Mouse (Mus musculus): ENCODE results near the gene Fancd2os. TPM values are rescaled to one million over a fixed set of nuclear protein-coding genes. Genes with fewer than 3 reads are reported as not detected.

Gene Fancd2os
- polyA plus RNA-seq, 1 experiment from 2014 or later: not detected

DNA sequence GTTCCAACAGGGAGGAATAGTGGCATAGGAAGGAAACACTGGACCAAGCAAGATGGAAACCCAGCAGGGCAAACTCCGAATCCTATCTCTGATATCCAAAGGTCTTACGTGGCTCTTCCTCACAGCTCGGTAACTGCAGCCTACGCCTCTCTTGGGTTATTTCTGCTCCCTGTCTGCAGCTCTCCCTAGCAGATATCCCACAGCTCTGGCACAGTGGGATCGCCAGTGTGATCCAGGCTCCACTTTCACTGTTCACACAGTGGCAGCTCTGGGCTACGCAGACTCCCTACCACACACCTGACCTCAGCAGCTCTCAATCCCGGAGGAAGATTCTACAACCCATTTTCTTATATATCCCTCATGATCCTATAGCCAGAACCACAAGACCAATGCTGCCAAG, 13.6 kb upstream of the Fancd2os start:
- Histone ChIP-seq H3K4me3 (ENCODE audit: low read depth, low read length) (no peak overlapping the region), H3K36me3 (ENCODE audit: control insufficient read depth, insufficient read depth, low read length) (peaks cover 12% of the 10 kb centered on the region), H3K27ac (ENCODE audit: low read depth, low read length) (no peak overlapping the region), H3K9ac (ENCODE audit: low read length) (no peak overlapping the region), H3K4me1 (ENCODE audit: control insufficient read depth, insufficient read depth, low read length) (no peaks in the 10 kb centered on the region), H3K9me3 (ENCODE audit: control insufficient read depth, low read length) (no peaks in the 10 kb centered on the region), H3K27me3 (ENCODE audit: control insufficient read depth, insufficient read depth, low read length) (no peaks in the 10 kb centered on the region), H3K4me2 (ENCODE audit: low read depth) (no peak overlapping the region)
- WGBS: 97% methylated on average over 7 of the region's 7 CpGs
- DNase-seq (ENCODE audit: low spot score) (no peak), ATAC-seq (ENCODE audit: insufficient read depth, low FRiP score, low TSS enrichment) (no peak)

DNA sequence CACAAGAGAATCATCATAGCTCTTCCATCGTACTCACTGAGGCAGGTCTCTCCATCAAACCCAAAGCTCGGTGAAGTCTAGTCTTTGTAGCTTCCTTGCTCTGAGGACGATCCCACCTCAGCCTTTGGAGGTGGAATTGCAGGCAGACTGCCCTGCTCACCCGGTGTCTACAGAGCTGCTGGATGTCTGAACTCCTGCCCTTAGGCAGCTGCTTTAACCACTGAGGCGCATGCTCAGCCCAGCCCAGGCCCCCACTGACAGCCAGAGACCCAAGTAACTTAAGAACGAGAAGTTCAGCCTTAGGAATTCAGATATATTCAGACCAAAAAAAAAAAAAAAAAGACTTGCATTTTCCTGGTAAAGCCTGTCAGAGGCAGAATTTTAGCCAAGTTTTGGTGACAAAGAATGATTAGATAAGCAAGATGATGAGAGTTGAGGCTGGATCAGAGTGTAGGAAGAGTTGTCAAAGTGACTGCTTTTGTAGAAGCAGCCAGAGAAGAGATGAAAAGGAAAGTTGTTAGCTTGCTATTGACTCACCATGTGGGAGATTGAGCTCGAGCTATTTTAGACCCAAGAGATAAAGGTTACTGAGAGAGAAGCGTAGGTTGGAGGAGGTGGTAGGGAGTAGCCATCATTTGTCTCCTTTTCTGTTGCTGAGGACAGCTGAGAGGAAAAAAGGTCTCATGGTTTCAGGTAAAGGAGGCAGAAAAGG, 11.9 kb upstream of the Fancd2os start:
- 91% methylated on average over 8 of the region's 8 CpGs for WGBS
- no peak for DNase-seq (ENCODE audit: low spot score)
- H3K27me3 ChIP-seq (ENCODE audit: control insufficient read depth, insufficient read depth, low read length): no peaks in the 10 kb centered on the region
- peaks cover 12% of the 10 kb centered on the region for H3K36me3 ChIP-seq (ENCODE audit: control insufficient read depth, insufficient read depth, low read length)
- no peaks in the 10 kb centered on the region for H3K9me3 ChIP-seq (ENCODE audit: control insufficient read depth, low read length)
- no peaks in the 10 kb centered on the region for H3K4me1 ChIP-seq (ENCODE audit: control insufficient read depth, insufficient read depth, low read length)
- no peak for ATAC-seq (ENCODE audit: insufficient read depth, low FRiP score, low TSS enrichment)
- no peak overlapping the region for H3K4me2 ChIP-seq (ENCODE audit: low read depth)
- H3K9ac ChIP-seq (ENCODE audit: low read length): no peak overlapping the region
- no peak overlapping the region for H3K4me3 ChIP-seq (ENCODE audit: low read depth, low read length)
- H3K27ac ChIP-seq (ENCODE audit: low read depth, low read length): no peak overlapping the region

DNA sequence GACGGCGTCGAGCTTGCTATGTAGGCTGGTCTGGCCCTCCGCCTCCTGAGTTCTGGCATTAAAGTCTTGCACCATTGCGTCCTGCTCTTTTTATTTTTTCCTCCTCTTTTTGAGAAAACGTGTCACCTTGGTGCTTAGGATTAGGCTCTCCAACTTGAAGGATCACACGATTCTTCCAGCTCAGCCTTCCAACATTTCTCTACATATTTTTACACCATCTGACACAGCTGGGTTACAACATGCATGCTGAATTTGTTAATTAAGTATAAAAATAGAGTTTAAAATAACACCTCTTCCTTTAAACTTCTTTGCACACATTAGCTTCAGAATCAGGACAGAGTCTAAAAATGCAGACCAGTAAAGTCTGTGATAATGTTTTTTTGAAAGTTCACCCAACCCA, 8.8 kb upstream of the Fancd2os start:
- no peak overlapping the region for H3K9ac ChIP-seq (ENCODE audit: low read length)
- ATAC-seq (ENCODE audit: insufficient read depth, low FRiP score, low TSS enrichment) (no peak), DNase-seq (ENCODE audit: low spot score) (no peak)
- H3K4me1 ChIP-seq (ENCODE audit: control insufficient read depth, insufficient read depth, low read length): peaks cover 9% of the 10 kb centered on the region; the same call in 1 of the 2 replicates
- H3K27me3 ChIP-seq (ENCODE audit: control insufficient read depth, insufficient read depth, low read length): no peaks in the 10 kb centered on the region
- no peak overlapping the region for H3K27ac ChIP-seq (ENCODE audit: low read depth, low read length)
- H3K4me2 ChIP-seq (ENCODE audit: low read depth): no peak overlapping the region
- H3K4me3 ChIP-seq (ENCODE audit: low read depth, low read length): no peak overlapping the region
- WGBS: 93% methylated on average over 7 of the region's 7 CpGs
- no peaks in the 10 kb centered on the region for H3K36me3 ChIP-seq (ENCODE audit: control insufficient read depth, insufficient read depth, low read length)
- no peaks in the 10 kb centered on the region for H3K9me3 ChIP-seq (ENCODE audit: control insufficient read depth, low read length)

DNA sequence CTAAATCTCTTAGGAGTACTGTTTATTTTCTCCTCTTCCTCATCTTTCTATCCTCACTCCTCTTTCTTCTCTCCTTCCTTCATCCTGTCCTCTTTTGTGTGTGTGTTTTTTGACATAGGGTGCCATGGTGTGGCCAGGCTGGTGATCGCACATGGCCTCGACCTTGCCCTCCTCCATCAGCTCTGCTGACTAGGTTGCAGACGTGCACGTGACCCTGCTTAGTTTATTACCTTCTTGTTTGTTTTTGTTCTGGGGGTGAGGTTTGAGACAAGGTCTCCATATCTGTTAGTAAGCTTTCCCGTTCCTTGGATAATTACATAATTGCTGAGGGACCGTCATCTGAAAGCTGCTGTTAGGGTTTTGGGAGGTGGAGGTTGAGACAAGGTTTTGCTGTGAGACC, 8.4 kb upstream of the Fancd2os start:
- DNase-seq (ENCODE audit: low spot score) (no peak), ATAC-seq (ENCODE audit: insufficient read depth, low FRiP score, low TSS enrichment) (no peak)
- Histone ChIP-seq H3K4me3 (ENCODE audit: low read depth, low read length) (no peak overlapping the region), H3K9ac (ENCODE audit: low read length) (no peak overlapping the region), H3K4me1 (ENCODE audit: control insufficient read depth, insufficient read depth, low read length) (peaks cover 9% of the 10 kb centered on the region; the same call in 1 of the 2 replicates), H3K9me3 (ENCODE audit: control insufficient read depth, low read length) (no peaks in the 10 kb centered on the region), H3K4me2 (ENCODE audit: low read depth) (no peak overlapping the region), H3K27me3 (ENCODE audit: control insufficient read depth, insufficient read depth, low read length) (no peaks in the 10 kb centered on the region), H3K27ac (ENCODE audit: low read depth, low read length) (no peak overlapping the region), H3K36me3 (ENCODE audit: control insufficient read depth, insufficient read depth, low read length) (no peaks in the 10 kb centered on the region)
- WGBS: 83% methylated on average over 6 of the region's 6 CpGs

DNA sequence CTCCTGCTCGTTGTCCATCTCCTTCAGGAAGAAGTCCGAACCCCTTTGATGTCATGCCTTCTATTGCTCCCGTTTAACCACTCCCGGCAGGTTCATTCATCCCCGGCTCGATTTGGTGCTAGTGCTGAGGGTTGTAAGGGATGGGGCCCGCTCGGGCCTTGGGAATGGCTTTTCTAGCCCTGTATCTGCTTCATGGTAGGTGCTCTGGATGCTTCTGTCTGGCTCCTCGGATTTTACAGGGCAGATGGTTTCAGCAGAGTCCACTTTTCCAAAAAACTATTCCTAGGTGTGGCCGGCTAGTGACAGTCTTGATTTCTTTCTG, 4.7 kb upstream of the Fancd2os start:
- DNase-seq (ENCODE audit: low spot score): no peak
- no peak; the same call in 1 of the 2 replicates for ATAC-seq (ENCODE audit: insufficient read depth, low FRiP score, low TSS enrichment)
- no peaks in the 10 kb centered on the region for H3K9me3 ChIP-seq (ENCODE audit: control insufficient read depth, low read length)
- no peaks in the 10 kb centered on the region for H3K27me3 ChIP-seq (ENCODE audit: control insufficient read depth, insufficient read depth, low read length)
- H3K27ac ChIP-seq (ENCODE audit: low read depth, low read length): peak overlapping the region; percentile 75
- H3K4me2 ChIP-seq (ENCODE audit: low read depth): peak overlapping the region; percentile 69
- H3K4me1 ChIP-seq (ENCODE audit: control insufficient read depth, insufficient read depth, low read length): peaks cover 9% of the 10 kb centered on the region; the same call in 1 of the 2 replicates
- H3K9ac ChIP-seq (ENCODE audit: low read length): peak overlapping the region; percentile 94
- 5% methylated on average over 10 of the region's 10 CpGs for WGBS
- H3K4me3 ChIP-seq (ENCODE audit: low read depth, low read length): peak overlapping the region; percentile 97
- H3K36me3 ChIP-seq (ENCODE audit: control insufficient read depth, insufficient read depth, low read length): no peaks in the 10 kb centered on the region

DNA sequence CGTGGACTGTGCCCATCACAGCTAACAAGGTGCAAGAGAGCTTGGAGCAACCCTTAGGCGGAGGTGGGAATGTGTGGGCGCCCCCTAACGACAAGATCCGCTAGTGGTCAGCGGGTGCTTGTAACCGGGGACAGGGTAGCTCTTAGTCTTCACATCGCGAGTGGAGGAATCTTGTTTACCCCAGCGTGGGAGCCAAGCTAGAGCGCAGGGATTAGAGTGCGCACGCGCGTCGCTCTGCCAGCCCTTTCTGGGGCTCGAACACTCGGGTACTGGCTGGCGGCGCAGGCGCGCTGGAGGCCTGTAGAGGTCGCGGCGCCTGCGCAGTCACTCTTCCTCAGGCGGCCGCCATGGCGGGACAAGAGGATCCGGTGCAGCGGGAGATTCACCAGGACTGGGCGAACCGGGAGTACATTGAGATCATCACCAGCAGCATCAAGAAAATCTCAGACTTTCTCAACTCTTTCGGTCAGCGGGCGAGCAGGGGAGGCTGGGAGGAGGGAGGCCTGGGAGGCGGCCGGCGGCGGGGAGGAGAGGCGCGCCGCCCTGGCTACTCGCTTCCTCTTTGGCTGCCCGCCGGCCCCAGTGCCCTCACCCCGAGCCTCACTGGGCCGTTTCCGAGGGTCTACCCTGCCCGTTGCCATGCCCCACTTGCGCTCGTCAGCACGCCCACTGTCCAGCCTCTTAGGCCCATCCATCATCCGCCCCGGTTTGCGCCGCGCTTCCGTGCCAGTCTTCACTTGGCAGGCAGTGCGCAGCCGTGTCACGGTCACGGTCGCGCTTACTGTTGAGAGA, 4.1 kb upstream of the Fancd2os start, which contains the start of gene Brk1:
Gene Brk1, plus strand, starts transcription at position 341 of the 792 bp plus-strand sequence.
- Histone ChIP-seq H3K9me3 (ENCODE audit: control insufficient read depth, low read length) (no peaks in the 10 kb centered on the region), H3K27ac (ENCODE audit: low read depth, low read length) (peak within 1 kb of the TSS; percentile 75), H3K4me3 (ENCODE audit: low read depth, low read length) (peak within 1 kb of the TSS; percentile 97), H3K9ac (ENCODE audit: low read length) (peak within 1 kb of the TSS; percentile 94), H3K4me2 (ENCODE audit: low read depth) (peak within 1 kb of the TSS; percentile 69), H3K4me1 (ENCODE audit: control insufficient read depth, insufficient read depth, low read length) (peaks cover 9% of the 10 kb centered on the region; the same call in 1 of the 2 replicates), H3K27me3 (ENCODE audit: control insufficient read depth, insufficient read depth, low read length) (no peaks in the 10 kb centered on the region), H3K36me3 (ENCODE audit: control insufficient read depth, insufficient read depth, low read length) (no peaks in the 10 kb centered on the region)
- peak; percentile 84 for ATAC-seq (ENCODE audit: insufficient read depth, low FRiP score, low TSS enrichment)
- peak; percentile 91 for DNase-seq (ENCODE audit: low spot score)
- under 1% methylated on average over 59 of the region's 65 CpGs for WGBS

DNA sequence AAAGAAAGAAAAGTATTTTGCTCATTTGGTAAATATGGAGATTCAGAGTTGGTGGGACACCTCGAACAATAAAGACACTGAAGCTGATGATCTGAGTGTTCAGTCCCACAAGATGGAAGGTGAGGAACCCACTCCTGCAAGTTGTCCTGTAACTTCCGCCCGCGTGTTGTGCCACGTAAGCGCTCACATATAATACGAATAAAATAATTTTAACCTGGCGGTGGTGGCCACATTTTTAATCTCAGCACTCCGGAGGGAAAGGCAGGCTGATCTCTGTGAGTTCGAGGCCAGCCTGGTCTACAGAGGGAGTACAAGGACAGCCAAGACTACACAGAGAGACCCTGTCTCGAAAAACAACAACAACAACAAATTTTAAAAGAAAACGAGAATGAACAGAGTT, 3.5 kb upstream of the Fancd2os start:
- peak; percentile 13 for DNase-seq (ENCODE audit: low spot score)
- WGBS: 48% methylated on average over 12 of the region's 12 CpGs
- peaks cover 9% of the 10 kb centered on the region; the same call in 1 of the 2 replicates for H3K4me1 ChIP-seq (ENCODE audit: control insufficient read depth, insufficient read depth, low read length)
- 0 out of 2 replicates have a peak, but pooled peaks have one; percentile 4 for ATAC-seq (ENCODE audit: insufficient read depth, low FRiP score, low TSS enrichment)
- no peaks in the 10 kb centered on the region for H3K36me3 ChIP-seq (ENCODE audit: control insufficient read depth, insufficient read depth, low read length)
- H3K9me3 ChIP-seq (ENCODE audit: control insufficient read depth, low read length): no peaks in the 10 kb centered on the region
- peak overlapping the region; percentile 69 for H3K4me2 ChIP-seq (ENCODE audit: low read depth)
- H3K9ac ChIP-seq (ENCODE audit: low read length): peak overlapping the region; percentile 94
- H3K4me3 ChIP-seq (ENCODE audit: low read depth, low read length): peak overlapping the region; percentile 97
- no peaks in the 10 kb centered on the region for H3K27me3 ChIP-seq (ENCODE audit: control insufficient read depth, insufficient read depth, low read length)
- no peak overlapping the region for H3K27ac ChIP-seq (ENCODE audit: low read depth, low read length)

DNA sequence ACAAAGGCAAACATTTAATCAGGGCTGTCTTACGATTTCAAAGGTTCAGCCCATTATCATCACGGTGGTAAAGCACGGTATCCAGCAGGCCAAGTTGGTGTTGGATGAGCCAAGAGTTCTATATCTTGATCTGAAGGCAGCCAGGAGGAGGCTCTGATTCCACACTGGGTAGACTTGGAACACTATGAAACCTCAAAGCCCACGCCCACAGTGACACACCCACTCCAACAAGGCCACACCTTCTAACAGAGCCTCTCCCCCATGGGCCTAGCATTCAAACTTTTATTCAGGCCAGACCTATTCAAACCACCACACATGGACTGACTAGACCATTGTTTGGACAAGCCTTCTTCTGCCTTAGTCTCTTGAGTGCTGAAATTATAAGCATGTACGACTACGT, 2.3 kb upstream of the Fancd2os start:
- Histone ChIP-seq H3K27me3 (ENCODE audit: control insufficient read depth, insufficient read depth, low read length) (no peaks in the 10 kb centered on the region), H3K9ac (ENCODE audit: low read length) (no peak overlapping the region), H3K4me3 (ENCODE audit: low read depth, low read length) (no peak overlapping the region), H3K4me1 (ENCODE audit: control insufficient read depth, insufficient read depth, low read length) (peaks cover 9% of the 10 kb centered on the region; the same call in 1 of the 2 replicates), H3K27ac (ENCODE audit: low read depth, low read length) (no peak overlapping the region), H3K36me3 (ENCODE audit: control insufficient read depth, insufficient read depth, low read length) (no peaks in the 10 kb centered on the region), H3K9me3 (ENCODE audit: control insufficient read depth, low read length) (no peaks in the 10 kb centered on the region), H3K4me2 (ENCODE audit: low read depth) (no peak overlapping the region)
- WGBS: 91% methylated on average over 6 of the region's 6 CpGs
- no peak for DNase-seq (ENCODE audit: low spot score)
- no peak for ATAC-seq (ENCODE audit: insufficient read depth, low FRiP score, low TSS enrichment)

All from neural tube, embryonic 11.5 days (tissue).